Mouse (Mus musculus): ENCODE data around the gene Aimp2. TPM values are rescaled to one million over a fixed set of nuclear protein-coding genes. Genes with fewer than 3 reads are reported as not detected.
A peak's percentile ranks its signal among the peaks of the same experiment; 100 is the strongest.

The Aimp2 gene
- total RNA-seq, 2 experiments from 2014 or later = 99.6 to 114 TPM

DNA sequence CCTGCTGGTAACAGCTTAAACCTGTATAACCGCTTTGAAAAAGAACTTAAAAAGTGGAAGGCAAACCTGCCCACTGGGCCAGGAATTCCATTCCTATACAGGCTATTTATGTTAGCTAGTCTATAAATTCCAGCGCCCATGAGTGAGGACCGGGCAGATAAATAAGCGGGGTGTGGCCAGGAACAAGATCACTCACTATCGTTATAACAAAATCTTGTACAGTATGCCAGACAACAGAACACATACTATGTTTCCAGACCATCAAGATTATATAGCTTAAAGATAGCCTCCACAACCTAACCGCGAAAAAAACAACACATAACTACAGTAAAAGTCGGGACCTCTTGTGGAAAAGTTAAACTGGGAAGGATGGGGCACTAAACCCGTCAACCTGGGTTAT is 721 bp downstream of the Aimp2 start:
- intact Hi-C loops (cut with DNase I; ENCODE audit: low total_unique reads) = no loop called here
- no peak for DNase-seq

DNA sequence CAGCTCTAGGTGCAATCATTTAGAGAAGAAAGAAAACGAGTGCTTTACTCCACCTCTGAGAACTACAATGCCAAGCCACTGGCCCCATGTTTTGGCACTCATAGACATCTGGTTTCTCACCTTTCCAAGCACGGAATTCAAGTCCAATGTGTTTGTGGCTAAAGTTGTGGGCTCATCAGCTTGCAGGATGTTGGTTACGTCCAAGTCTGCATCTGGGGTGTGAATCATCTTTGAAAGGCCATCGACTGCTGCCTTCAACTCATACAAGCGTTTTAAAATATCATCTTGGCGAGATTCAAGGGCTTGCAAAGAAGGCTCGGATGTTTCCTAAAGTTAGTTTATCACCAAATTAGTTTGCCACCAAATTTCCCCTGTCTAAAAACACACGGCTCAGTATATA is 3.2 kb downstream of the Aimp2 start:
- intact Hi-C loops (cut with DNase I; ENCODE audit: low total_unique reads) = no loop called here
- no peak for DNase-seq

DNA sequence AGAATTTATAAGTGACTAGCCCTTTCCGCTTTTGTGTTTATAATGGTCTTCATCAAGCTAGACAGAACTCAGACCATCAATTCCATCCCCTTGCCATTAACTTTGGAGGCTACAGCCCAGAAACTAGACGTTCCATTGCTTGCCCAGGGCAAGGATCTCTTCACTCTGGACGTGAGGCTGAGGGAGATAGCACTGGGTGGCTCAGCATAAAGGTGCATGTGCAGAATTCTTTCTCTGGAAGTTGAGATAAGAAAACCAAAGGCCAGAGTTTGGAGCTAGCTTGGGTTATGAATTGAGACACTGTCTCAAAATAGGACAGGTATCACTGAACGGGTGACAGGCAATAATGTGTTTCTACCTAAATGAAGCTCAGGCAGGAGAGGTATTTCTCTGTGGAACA is 5.8 kb downstream of the Aimp2 start:
- DNase-seq = no peak
- intact Hi-C loops (cut with DNase I; ENCODE audit: low total_unique reads) = no loop called here

DNA sequence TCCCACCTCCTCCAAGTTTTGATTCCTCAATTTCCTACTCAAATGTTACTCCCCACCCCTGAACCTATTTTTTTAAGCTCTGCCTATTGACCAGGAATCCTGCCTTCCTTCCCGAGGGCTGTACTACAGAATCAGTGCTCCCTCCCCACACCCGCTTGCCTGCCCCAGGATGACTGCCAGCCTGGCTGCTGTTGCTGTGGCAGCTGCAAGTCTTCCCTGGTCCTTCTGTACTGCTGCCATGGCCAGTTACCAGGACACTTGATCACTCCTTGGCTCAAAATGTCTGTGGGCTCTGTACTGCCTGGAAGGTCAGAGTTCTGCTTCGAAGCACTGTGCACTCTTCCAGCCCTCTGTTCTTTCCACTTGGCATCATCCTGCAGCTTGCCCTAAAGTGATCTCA is 7.5 kb downstream of the Aimp2 start:
- intact Hi-C loops (cut with DNase I; ENCODE audit: low total_unique reads) = no loop called here
- peak; percentile 87 for DNase-seq

DNA sequence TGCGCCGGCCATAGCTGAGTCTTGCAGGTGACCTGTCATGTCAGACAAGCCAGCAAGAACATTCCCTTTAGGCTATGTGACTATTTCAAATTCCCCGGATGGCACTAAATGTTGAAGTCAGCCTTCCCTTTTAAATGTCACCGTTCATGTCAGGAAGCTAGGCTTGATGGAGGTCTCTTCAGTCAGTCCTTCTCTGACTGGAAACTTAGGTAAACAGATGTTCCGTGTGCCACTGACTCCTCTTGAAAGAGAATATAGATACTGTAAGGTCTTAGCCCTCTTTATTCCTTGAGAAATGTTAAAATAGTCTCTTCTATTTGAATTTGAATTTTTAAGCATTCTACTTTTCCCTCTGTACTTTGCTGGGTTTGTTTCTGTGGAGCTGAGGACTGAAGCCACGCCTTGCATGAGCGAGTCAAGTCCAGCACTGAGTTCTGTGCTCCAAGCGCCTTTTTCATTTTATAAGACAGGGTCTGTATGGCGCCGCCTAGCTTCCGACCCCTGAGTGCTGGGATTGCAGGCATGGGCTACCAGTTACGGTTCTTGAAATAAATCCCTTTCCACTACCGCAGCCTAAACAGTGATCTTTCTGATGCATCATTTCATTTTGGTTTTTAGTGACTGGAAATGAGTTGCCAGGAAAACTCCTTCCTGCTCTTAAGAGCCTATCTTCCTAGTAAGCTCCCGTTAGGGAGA is 11.9 kb downstream of the Aimp2 start, which contains the start of gene Ankrd61:
TSS of gene Ankrd61 (minus strand) at position 51 of the 696 bp plus-strand sequence.
- DNase-seq = no peak
- intact Hi-C loops (cut with DNase I; ENCODE audit: low total_unique reads) = no loop called here

DNA sequence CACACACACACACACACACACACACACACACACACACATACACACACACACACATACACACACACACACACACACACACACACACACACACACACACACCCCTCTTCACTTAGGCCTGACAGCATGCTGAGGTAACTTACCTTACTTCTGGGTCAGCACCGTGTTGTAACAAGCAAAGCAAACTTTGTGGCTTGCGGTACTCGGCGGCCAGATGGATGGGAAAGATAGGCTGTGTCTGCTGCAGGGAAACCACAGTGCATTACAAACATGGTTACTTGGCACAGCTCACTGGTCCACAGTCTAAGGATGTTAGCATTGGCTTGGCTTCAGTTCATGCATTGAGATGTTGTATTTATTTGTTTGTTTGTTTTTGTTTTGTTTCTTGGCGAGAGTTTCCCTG is 16.3 kb downstream of the Aimp2 start:
- intact Hi-C loops (cut with DNase I; ENCODE audit: low total_unique reads) = no loop called here
- DNase-seq = no peak

DNA sequence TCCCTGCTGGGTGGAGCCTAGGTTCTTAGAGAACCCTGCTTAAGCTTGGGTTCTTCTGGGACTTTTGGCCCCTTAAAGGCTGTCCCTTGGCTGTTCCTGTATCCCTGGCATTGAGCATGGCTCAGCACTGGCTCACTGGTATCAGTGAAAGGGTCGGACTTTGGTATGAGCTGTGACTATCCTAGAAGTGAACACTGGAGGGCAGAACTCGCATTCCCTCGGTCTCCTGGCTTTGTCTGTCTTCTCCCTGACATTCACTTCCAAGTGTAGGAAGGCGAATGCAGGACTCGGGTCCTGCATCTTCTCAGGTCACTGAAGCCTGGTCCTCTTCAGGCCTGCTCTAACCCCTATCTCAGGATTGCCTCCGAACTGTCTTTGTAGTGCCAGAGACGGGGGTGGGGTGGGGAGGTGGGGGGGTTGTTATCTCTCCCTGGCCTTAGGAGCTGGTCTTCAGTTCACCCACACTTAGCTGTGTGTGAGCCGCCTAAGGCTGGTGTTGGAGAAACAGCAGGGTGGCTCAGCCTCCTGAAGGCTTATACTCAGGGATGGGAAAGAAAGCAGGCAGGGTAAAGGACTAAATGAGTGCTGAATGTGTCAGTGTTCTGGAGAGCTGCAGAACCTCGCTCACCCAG is 17.3 kb downstream of the Aimp2 start:
- DNase-seq = no peak
- intact Hi-C loops (cut with DNase I; ENCODE audit: low total_unique reads) = no loop called here

DNA sequence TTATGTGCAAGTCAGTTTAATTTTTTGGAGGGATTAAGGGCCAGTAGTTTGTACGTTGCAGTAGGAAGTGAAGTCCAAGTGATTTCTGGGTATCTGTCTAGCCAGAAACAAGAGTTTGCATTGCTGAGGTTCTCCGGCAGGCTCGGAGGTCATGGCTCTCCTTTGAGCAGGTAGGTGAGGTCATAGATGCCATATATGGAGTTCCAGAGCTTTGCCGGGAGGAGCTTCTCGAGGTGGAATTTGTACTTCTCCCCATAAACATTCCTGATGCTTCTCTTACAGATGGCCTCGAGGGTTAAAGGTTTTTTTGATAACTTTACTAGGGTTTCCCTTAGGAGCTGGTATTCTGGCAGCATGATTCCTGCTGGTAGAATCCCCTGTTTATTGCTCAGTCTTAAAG is 18.9 kb downstream of the Aimp2 start:
- intact Hi-C loops (cut with DNase I; ENCODE audit: low total_unique reads) = no loop called here
- DNase-seq = no peak

DNA sequence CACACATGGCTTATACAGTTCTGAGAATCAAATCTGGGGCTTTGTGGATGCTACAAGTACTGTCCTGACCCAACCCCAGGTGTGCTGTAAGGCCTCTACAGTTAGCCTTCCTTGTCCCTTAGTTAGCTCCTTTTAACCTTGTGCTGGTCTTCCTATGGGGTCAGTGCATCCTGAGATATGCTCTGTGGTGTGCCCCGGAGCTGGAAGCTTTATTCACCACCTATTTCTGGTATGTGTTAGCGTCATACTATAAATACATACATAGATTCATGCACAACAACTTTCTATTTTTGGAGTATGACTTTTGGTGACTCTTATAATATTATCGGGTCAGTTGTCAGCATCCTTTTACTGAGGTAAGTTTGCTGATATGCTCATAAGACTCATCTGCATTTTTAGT is 24.4 kb downstream of the Aimp2 start:
- intact Hi-C loops (cut with DNase I; ENCODE audit: low total_unique reads) = no loop called here
- DNase-seq = no peak

DNA sequence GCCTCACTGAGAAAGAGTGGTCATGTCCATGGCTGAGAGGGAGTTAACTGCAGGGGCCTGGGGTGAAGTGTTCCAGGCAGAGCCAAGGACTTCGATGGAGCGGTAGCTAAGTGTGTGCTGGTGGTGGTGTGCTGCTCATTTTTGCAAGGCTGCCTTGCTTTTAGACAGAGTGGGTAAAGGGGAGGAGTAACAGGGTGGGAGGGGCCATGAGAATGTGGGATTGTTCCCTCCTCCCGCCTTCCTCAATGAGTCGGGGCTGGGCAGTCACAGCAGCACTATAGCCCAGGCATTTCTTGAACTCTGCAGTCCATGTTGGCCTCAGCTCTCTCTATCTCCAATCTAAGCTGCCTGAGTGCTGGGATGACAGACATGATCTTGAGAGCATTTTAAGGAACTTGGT is 35.1 kb downstream of the Aimp2 start:
- intact Hi-C loops (cut with DNase I; ENCODE audit: low total_unique reads) = no loop called here
- no peak for DNase-seq

DNA sequence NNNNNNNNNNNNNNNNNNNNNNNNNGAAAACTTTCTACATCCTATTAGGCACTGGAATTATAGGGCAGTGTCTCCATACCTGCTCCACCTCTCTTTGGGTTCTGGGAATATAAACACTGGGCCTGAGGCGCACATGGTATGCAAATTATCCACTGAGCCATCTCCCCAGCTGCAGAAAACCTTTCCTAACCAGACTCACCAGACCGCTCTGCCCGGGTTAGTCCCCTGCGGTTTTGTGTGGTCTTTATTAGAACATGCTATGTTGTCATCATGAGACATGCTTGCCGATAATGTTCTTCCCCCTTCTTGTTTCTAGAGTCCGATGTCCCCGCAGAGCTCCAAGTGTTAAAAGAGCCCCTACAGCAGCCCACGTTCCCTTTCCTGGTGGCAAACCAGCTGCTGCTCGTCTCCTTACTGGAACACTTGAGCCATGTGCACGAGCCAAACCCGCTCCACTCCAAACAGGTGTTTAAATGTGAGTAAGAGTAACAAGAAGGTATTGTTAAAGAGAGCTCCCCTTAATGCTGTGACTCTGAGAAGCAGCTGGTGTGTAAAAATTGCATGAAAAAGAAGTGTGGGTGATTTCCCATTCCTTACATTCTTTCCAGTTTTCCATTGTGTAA is 38.0 kb downstream of the Aimp2 start:
- DNase-seq = no peak
- intact Hi-C loops (cut with DNase I; ENCODE audit: low total_unique reads) = no loop called here

Other genes with a start within 250 kb of the Aimp2 start
- gene Usp42, start 177.6 kb downstream of the Aimp2 start, total RNA-seq (2021) = 1 to 10 TPM; 6.2 to 6.5 TPM
- 10 to 100 TPM; 20.0 to 21.3 TPM for gene Eif2ak1, start 92.1 kb downstream of the Aimp2 start, total RNA-seq (2021)
- not detected for gene Ankrd61, start 12.2 kb downstream of the Aimp2 start, total RNA-seq (2021)
- gene Pms2, start 117 bp upstream of the Aimp2 start, total RNA-seq (2021) = 1 to 10 TPM; 4.2 to 5.5 TPM
- not detected for gene Gm42421, start 18.3 kb upstream of the Aimp2 start, total RNA-seq (2021)
- under 1 TPM; 0.25 to 0.84 TPM for gene Rsph10b, start 23.2 kb upstream of the Aimp2 start, total RNA-seq (2021)
- 10 to 100 TPM; 28.2 to 30.0 TPM for gene Ccz1, start 105.0 kb upstream of the Aimp2 start, total RNA-seq (2021)
- gene Ocm, start 116.8 kb upstream of the Aimp2 start, total RNA-seq (2021) = not detected
- 10 to 100 TPM; 12.2 to 12.5 TPM for gene Lmtk2, start 190.6 kb upstream of the Aimp2 start, total RNA-seq (2021)